Mouse (Mus musculus): ENCODE data around the gene Cltc. TPM values are rescaled to one million over a fixed set of nuclear protein-coding genes. Genes with fewer than 3 reads are reported as not detected.

Gene Cltc
- total RNA-seq, 1 experiment = 176 TPM

GRCm38 (mm10) chr11:86653446-86653845 is 103.9 kb downstream of the Cltc start:
- peak; percentile 40 for DNase-seq (ENCODE audit: low read depth, low spot score)
- in situ Hi-C loops (cut with MboI; ENCODE audit: low sequenced_read_pairs in 2 of 2, unreplicated experiment in 2 of 2) = loop anchor here in 1 of 2 experiments (5.0 kb wide), 1 partner anchor 86 kb away; no protein-coding TSS in a partner anchor
- H3K36me3 ChIP-seq (ENCODE audit: control insufficient read depth, insufficient read depth, low read length, poor library complexity, severe bottlenecking) = peaks cover 3% of the 10 kb centered on the region; the same call in 1 of the 2 replicates
- H3K27ac ChIP-seq (ENCODE audit: insufficient read depth, low read depth, low read length, poor library complexity, severe bottlenecking) = no peak overlapping the region
- TF ChIP-seq ZC3H11A (IDR thresholded peaks at IDR 0.05; ENCODE audit: borderline replicate concordance, low read depth, low read length) = no peak
- no peak overlapping the region for H3K4me3 ChIP-seq (ENCODE audit: insufficient read depth in 1 of 2, low read depth in 1 of 2, low read length in 2 of 2, poor library complexity in 1 of 2, severe bottlenecking in 1 of 2)
- H3K4me1 ChIP-seq (ENCODE audit: control insufficient read depth in 2 of 2, insufficient read depth in 2 of 2, low read length in 2 of 2, poor library complexity in 1 of 2) = no peaks in the 10 kb centered on the region
- H3K9me3 ChIP-seq (ENCODE audit: control insufficient read depth, insufficient read depth, low read depth, low read length) = no peaks in the 10 kb centered on the region
- no peak overlapping the region for H3K9ac ChIP-seq (ENCODE audit: insufficient read depth, low read depth, low read length, poor library complexity, severe bottlenecking)

- in situ Hi-C loops (cut with MboI; ENCODE audit: low sequenced_read_pairs in 2 of 2, unreplicated experiment in 2 of 2) = loop anchor here in 1 of 2 experiments (5.0 kb wide), 1 partner anchor 85 kb away; no protein-coding TSS in a partner anchor
- H3K9ac ChIP-seq (ENCODE audit: insufficient read depth, low read depth, low read length, poor library complexity, severe bottlenecking) = no peak overlapping the region
- H3K27ac ChIP-seq (ENCODE audit: insufficient read depth, low read depth, low read length, poor library complexity, severe bottlenecking) = no peak overlapping the region
- peaks cover 3% of the 10 kb centered on the region; the same call in 1 of the 2 replicates for H3K36me3 ChIP-seq (ENCODE audit: control insufficient read depth, insufficient read depth, low read length, poor library complexity, severe bottlenecking)
- H3K9me3 ChIP-seq (ENCODE audit: control insufficient read depth, insufficient read depth, low read depth, low read length) = no peaks in the 10 kb centered on the region
- no peak for DNase-seq (ENCODE audit: low read depth, low spot score)
- TF ChIP-seq HCFC1 (IDR thresholded peaks at IDR 0.05; ENCODE audit: borderline replicate concordance, insufficient read depth, low read length) (no peak), MAFK (IDR thresholded peaks at IDR 0.05; ENCODE audit: insufficient read depth, low read depth, low read length) (no peak), ZNF384 (IDR thresholded peaks at IDR 0.05; ENCODE audit: low read depth, low read length) (no peak), CHD2 (IDR thresholded peaks at IDR 0.05; ENCODE audit: low read depth, low read length) (no peak), ZC3H11A (IDR thresholded peaks at IDR 0.05; ENCODE audit: borderline replicate concordance, low read depth, low read length) (no peak)
- H3K4me3 ChIP-seq (ENCODE audit: insufficient read depth in 1 of 2, low read depth in 1 of 2, low read length in 2 of 2, poor library complexity in 1 of 2, severe bottlenecking in 1 of 2) = no peak overlapping the region
- no peaks in the 10 kb centered on the region for H3K4me1 ChIP-seq (ENCODE audit: control insufficient read depth in 2 of 2, insufficient read depth in 2 of 2, low read length in 2 of 2, poor library complexity in 1 of 2)
These were observed 104.8 kb downstream of the Cltc start for GRCm38 (mm10) chr11:86652578-86652979.

- in situ Hi-C loops (cut with MboI; ENCODE audit: low sequenced_read_pairs in 2 of 2, unreplicated experiment in 2 of 2) = loop anchor here in 1 of 2 experiments (5.0 kb wide), 1 partner anchor 83 kb away; no protein-coding TSS in a partner anchor
- TF ChIP-seq MAFK (IDR thresholded peaks at IDR 0.05; ENCODE audit: insufficient read depth, low read depth, low read length) (no peak), CHD2 (IDR thresholded peaks at IDR 0.05; ENCODE audit: low read depth, low read length) (no peak), HCFC1 (IDR thresholded peaks at IDR 0.05; ENCODE audit: borderline replicate concordance, insufficient read depth, low read length) (no peak), ZC3H11A (IDR thresholded peaks at IDR 0.05; ENCODE audit: borderline replicate concordance, low read depth, low read length) (no peak), ZNF384 (IDR thresholded peaks at IDR 0.05; ENCODE audit: low read depth, low read length) (no peak)
- no peak for DNase-seq (ENCODE audit: low read depth, low spot score)
These were observed 106.7 kb downstream of the Cltc start for GRCm38 (mm10) chr11:86650676-86651075.

GRCm38 (mm10) chr11:86649542-86649941 is 107.8 kb downstream of the Cltc start:
- Histone ChIP-seq H3K36me3 (ENCODE audit: control insufficient read depth, insufficient read depth, low read length, poor library complexity, severe bottlenecking) (peaks cover 3% of the 10 kb centered on the region; the same call in 1 of the 2 replicates), H3K4me3 (ENCODE audit: insufficient read depth in 1 of 2, low read depth in 1 of 2, low read length in 2 of 2, poor library complexity in 1 of 2, severe bottlenecking in 1 of 2) (no peak overlapping the region), H3K27ac (ENCODE audit: insufficient read depth, low read depth, low read length, poor library complexity, severe bottlenecking) (no peak overlapping the region), H3K9me3 (ENCODE audit: control insufficient read depth, insufficient read depth, low read depth, low read length) (no peaks in the 10 kb centered on the region), H3K4me1 (ENCODE audit: control insufficient read depth in 2 of 2, insufficient read depth in 2 of 2, low read length in 2 of 2, poor library complexity in 1 of 2) (peaks cover 1 to 2% of the 10 kb centered on the region in 2 experiments; a peak in 1 of 4 replicates), H3K9ac (ENCODE audit: insufficient read depth, low read depth, low read length, poor library complexity, severe bottlenecking) (no peak overlapping the region)
- in situ Hi-C loops (cut with MboI; ENCODE audit: low sequenced_read_pairs in 2 of 2, unreplicated experiment in 2 of 2) = no loop called here
- DNase-seq (ENCODE audit: low read depth, low spot score) = no peak
- TF ChIP-seq HCFC1 (IDR thresholded peaks at IDR 0.05; ENCODE audit: borderline replicate concordance, insufficient read depth, low read length) (no peak), CHD2 (IDR thresholded peaks at IDR 0.05; ENCODE audit: low read depth, low read length) (no peak), ZNF384 (IDR thresholded peaks at IDR 0.05; ENCODE audit: low read depth, low read length) (no peak), ZC3H11A (IDR thresholded peaks at IDR 0.05; ENCODE audit: borderline replicate concordance, low read depth, low read length) (no peak), MAFK (IDR thresholded peaks at IDR 0.05; ENCODE audit: insufficient read depth, low read depth, low read length) (no peak)

More at GRCm38 (mm10) chr11:86650676-86651075, 106.7 kb downstream of the Cltc start:
- peaks cover 3% of the 10 kb centered on the region; the same call in 1 of the 2 replicates for H3K36me3 ChIP-seq (ENCODE audit: control insufficient read depth, insufficient read depth, low read length, poor library complexity, severe bottlenecking)
- H3K4me1 ChIP-seq (ENCODE audit: control insufficient read depth in 2 of 2, insufficient read depth in 2 of 2, low read length in 2 of 2, poor library complexity in 1 of 2) = peaks cover 1 to 2% of the 10 kb centered on the region in 2 experiments; a peak in 1 of 4 replicates
- H3K27ac ChIP-seq (ENCODE audit: insufficient read depth, low read depth, low read length, poor library complexity, severe bottlenecking) = no peak overlapping the region; the same call in 1 of the 2 replicates
- H3K9ac ChIP-seq (ENCODE audit: insufficient read depth, low read depth, low read length, poor library complexity, severe bottlenecking) = no peak overlapping the region; the same call in 1 of the 2 replicates
- no peak overlapping the region for H3K4me3 ChIP-seq (ENCODE audit: insufficient read depth in 1 of 2, low read depth in 1 of 2, low read length in 2 of 2, poor library complexity in 1 of 2, severe bottlenecking in 1 of 2)
- H3K9me3 ChIP-seq (ENCODE audit: control insufficient read depth, insufficient read depth, low read depth, low read length) = no peaks in the 10 kb centered on the region
